Mouse (Mus musculus) heart, postnatal 10 days (tissue): ENCODE data around the gene Tbc1d30. TPM values are rescaled to one million over a fixed set of nuclear protein-coding genes. Genes with fewer than 3 reads are reported as not detected.

Experiments
- DNase-seq, 2 experiments: peaks; one replicate each; pipeline ENCODE4 v3.0.0; 2021
- intact Hi-C: fragments of 180-260 bp; cut with DNase I; formaldehyde crosslinking; loops from one replicate; pipeline ENCODE4 v1.15.1; 2025
- total RNA-seq, 2 experiments: library from RNA; stranded (reverse); gene quantifications; 2 replicates each; pipeline ENCODE4 v1.2.3; 2021

The Tbc1d30 gene
- 1 to 10 TPM; 3.8 to 5.3 TPM for total RNA-seq

- intact Hi-C loops = no loop called here
- peak; percentile 80 to 82 for DNase-seq
Observed at GRCm38 (mm10) chr10:121351066-121351581, at the start of gene Tbc1d30. Gene Tbc1d30, minus strand, starts transcription at chr10:121351278.

- intact Hi-C loops = no loop called here
- DNase-seq = no peak
Observed at GRCm38 (mm10) chr10:121398599-121398998, 47.5 kb upstream of the Tbc1d30 start.

GRCm38 (mm10) chr10:121395542-121396176, 44.6 kb upstream of the Tbc1d30 start:
- intact Hi-C loops = no loop called here
- peak; percentile 58 to 65 for DNase-seq

GRCm38 (mm10) chr10:121394789-121395325, 43.8 kb upstream of the Tbc1d30 start:
- intact Hi-C loops = no loop called here
- DNase-seq = no peak

- DNase-seq = no peak
- intact Hi-C loops = no loop called here
Observed at GRCm38 (mm10) chr10:121394270-121394669, 43.2 kb upstream of the Tbc1d30 start.

- intact Hi-C loops = no loop called here
- no peak for DNase-seq
Observed at GRCm38 (mm10) chr10:121391901-121392300, 40.8 kb upstream of the Tbc1d30 start.

GRCm38 (mm10) chr10:121390602-121391001, 39.5 kb upstream of the Tbc1d30 start:
- DNase-seq = no peak
- intact Hi-C loops = no loop called here

- DNase-seq = no peak
- intact Hi-C loops = no loop called here
Observed at GRCm38 (mm10) chr10:121386347-121386746, 35.3 kb upstream of the Tbc1d30 start.

GRCm38 (mm10) chr10:121385695-121386094, 34.6 kb upstream of the Tbc1d30 start:
- no peak for DNase-seq
- intact Hi-C loops = no loop called here

- DNase-seq = no peak
- intact Hi-C loops = no loop called here
Observed at GRCm38 (mm10) chr10:121384710-121385109, 33.6 kb upstream of the Tbc1d30 start.

GRCm38 (mm10) chr10:121381280-121381679, 30.2 kb upstream of the Tbc1d30 start:
- DNase-seq = no peak
- intact Hi-C loops = no loop called here

- intact Hi-C loops = no loop called here
- DNase-seq = no peak
Observed at GRCm38 (mm10) chr10:121379387-121379786, 28.3 kb upstream of the Tbc1d30 start.

- DNase-seq = no peak
- intact Hi-C loops = no loop called here
Observed at GRCm38 (mm10) chr10:121376530-121377271, 25.6 kb upstream of the Tbc1d30 start.

GRCm38 (mm10) chr10:121375649-121376493, 24.8 kb upstream of the Tbc1d30 start:
- DNase-seq = no peak
- intact Hi-C loops = no loop called here

- DNase-seq = no peak
- intact Hi-C loops = no loop called here
Observed at GRCm38 (mm10) chr10:121374693-121375620, 23.9 kb upstream of the Tbc1d30 start.

GRCm38 (mm10) chr10:121374013-121374412, 22.9 kb upstream of the Tbc1d30 start:
- no peak for DNase-seq
- intact Hi-C loops = no loop called here

GRCm38 (mm10) chr10:121370777-121371176, 19.7 kb upstream of the Tbc1d30 start:
- intact Hi-C loops = no loop called here
- no peak for DNase-seq

- intact Hi-C loops = no loop called here
- no peak for DNase-seq
Observed at GRCm38 (mm10) chr10:121368783-121369465, 17.8 kb upstream of the Tbc1d30 start.

GRCm38 (mm10) chr10:121367780-121368179, 16.7 kb upstream of the Tbc1d30 start:
- intact Hi-C loops = no loop called here
- no peak for DNase-seq
